10 mouse cellular contexts compared by ENCODE assay signal in genomic region chr2:72478921-72479320, GRCm38 (mm10). TPM values are rescaled to one million over a fixed set of nuclear protein-coding genes. Genes with fewer than 3 reads are reported as not detected.
A peak's percentile ranks its signal among the peaks of the same experiment; 100 is the strongest.
DNase-seq lines count a peak whose midpoint lies in the region; ATAC-seq lines count a peak whose summit lies in the region.
"Had no signal": no experiment of that assay in that cellular context is flagged by ENCODE, and none has a peak within 500 bp of the region (broad histone marks: within the 10 kb centered on the region; RNA-seq: fewer than 3 reads in every experiment).

No protein-coding gene starts in this region.

- no peaks in the 10 kb centered on the region for H3K9me3 ChIP-seq in kidney, embryonic 14.5 days (ENCODE audit: control insufficient read depth, low read length)
- H3K9me3 ChIP-seq in forebrain, embryonic 11.5 days (ENCODE audit: control insufficient read depth, low read length) = no peaks in the 10 kb centered on the region
- H3K9me3 ChIP-seq in limb, embryonic 13.5 days = no peaks in the 10 kb centered on the region
- H3K9me3 ChIP-seq in stomach, embryonic 15.5 days = no peaks in the 10 kb centered on the region
- H3K9me3 ChIP-seq: heart, embryonic 12.5 days had no signal

- 0 out of 2 replicates have a peak overlapping the region, but pooled peaks have one; percentile 77 for H3K4me2 ChIP-seq in kidney, embryonic 14.5 days (replicated peaks; ENCODE audit: low read depth, low read length)
- H3K4me2 ChIP-seq in forebrain, embryonic 11.5 days (ENCODE audit: low read depth, low read length, severe bottlenecking) = peak overlapping the region; percentile 16
- H3K4me2 ChIP-seq in limb, embryonic 13.5 days (replicated peaks) = peak overlapping the region; percentile 82
- peak overlapping the region; percentile 75; the same call in 1 of the 2 replicates for H3K4me2 ChIP-seq in stomach, embryonic 15.5 days

- H3K36me3 ChIP-seq in kidney, embryonic 14.5 days (ENCODE audit: control insufficient read depth, insufficient read depth, low read length) = peaks cover 52% of the 10 kb centered on the region
- H3K36me3 ChIP-seq in forebrain, embryonic 11.5 days (ENCODE audit: control insufficient read depth, insufficient read depth, low read length) = peaks cover 6% of the 10 kb centered on the region
- H3K36me3 ChIP-seq in limb, embryonic 13.5 days = peaks cover 46% of the 10 kb centered on the region
- H3K36me3 ChIP-seq in stomach, embryonic 15.5 days = peaks cover 26% of the 10 kb centered on the region

- no peak for DNase-seq in kidney, postnatal 25 days
- DNase-seq in forebrain, embryonic 11.5 days (ENCODE audit: low spot score) = no peak
- no peak for DNase-seq in gastrocnemius, adult 18-20 months (ENCODE audit: low spot score)
- no peak for DNase-seq in cerebellum, adult 11 months
- DNase-seq: cerebellum, adult 11-12 months had no signal

- peaks cover 23% of the 10 kb centered on the region for H3K4me1 ChIP-seq in kidney, embryonic 14.5 days (ENCODE audit: control insufficient read depth, insufficient read depth, low read length)
- H3K4me1 ChIP-seq in forebrain, embryonic 11.5 days (replicated peaks; ENCODE audit: control insufficient read depth, insufficient read depth, low read length) = peaks cover 10% of the 10 kb centered on the region; the same call in 1 of the 2 replicates
- H3K4me1 ChIP-seq in limb, embryonic 13.5 days = peaks cover 46% of the 10 kb centered on the region
- H3K4me1 ChIP-seq in stomach, embryonic 15.5 days = peaks cover 25% of the 10 kb centered on the region

- H3K27ac ChIP-seq in kidney, embryonic 14.5 days (ENCODE audit: low read depth, low read length) = no peak overlapping the region
- no peak overlapping the region for H3K27ac ChIP-seq in forebrain, embryonic 11.5 days (ENCODE audit: low read depth, low read length)
- H3K27ac ChIP-seq in limb, embryonic 13.5 days = no peak overlapping the region
- no peak overlapping the region for H3K27ac ChIP-seq in stomach, embryonic 15.5 days
- H3K27ac ChIP-seq: macrophage had no signal

- WGBS in kidney, embryonic 14.5 days = 77% methylated on average over 13 of the region's 13 CpGs
- 53% methylated on average over 13 of the region's 13 CpGs for WGBS in forebrain, embryonic 11.5 days
- WGBS in limb, embryonic 13.5 days = 74% methylated on average over 13 of the region's 13 CpGs
- 68% methylated on average over 13 of the region's 13 CpGs for WGBS in stomach, embryonic 15.5 days

- H3K4me3 ChIP-seq in kidney, embryonic 14.5 days (ENCODE audit: low read length) = no peak overlapping the region
- no peak overlapping the region; the same call in 1 of the 2 replicates for H3K4me3 ChIP-seq in forebrain, embryonic 11.5 days (ENCODE audit: low read depth, low read length)
- H3K4me3 ChIP-seq in limb, embryonic 13.5 days = peak overlapping the region; percentile 20; the same call in 1 of the 2 replicates
- H3K4me3 ChIP-seq in stomach, embryonic 15.5 days (replicated peaks) = no peak overlapping the region
- H3K4me3 ChIP-seq: heart, embryonic 12.5 days had no signal

- ATAC-seq in kidney, embryonic 14.5 days (ENCODE audit: low FRiP score, low TSS enrichment) = no peak
- no peak for ATAC-seq in forebrain, embryonic 11.5 days (replicated peaks; ENCODE audit: low FRiP score)
- no peak for ATAC-seq in limb, embryonic 13.5 days (ENCODE audit: low FRiP score, low read depth)
- no peak for ATAC-seq in stomach, embryonic 15.5 days (ENCODE audit: insufficient read depth, low FRiP score, low read depth)

- H3K27me3 ChIP-seq in kidney, embryonic 14.5 days (ENCODE audit: control insufficient read depth, insufficient read depth, low read length) = no peaks in the 10 kb centered on the region
- H3K27me3 ChIP-seq in forebrain, embryonic 11.5 days (ENCODE audit: control insufficient read depth, insufficient read depth, low read length) = no peaks in the 10 kb centered on the region
- no peaks in the 10 kb centered on the region for H3K27me3 ChIP-seq in limb, embryonic 13.5 days
- no peaks in the 10 kb centered on the region for H3K27me3 ChIP-seq in stomach, embryonic 15.5 days (replicated peaks)
- H3K27me3 ChIP-seq: heart, embryonic 12.5 days had no signal

- H3K9ac ChIP-seq in kidney, embryonic 14.5 days (ENCODE audit: low read depth, low read length) = no peak overlapping the region
- peak overlapping the region; percentile 14; the same call in 1 of the 2 replicates for H3K9ac ChIP-seq in forebrain, embryonic 11.5 days (ENCODE audit: low read length)
- peak overlapping the region; percentile 5; the same call in 1 of the 2 replicates for H3K9ac ChIP-seq in limb, embryonic 13.5 days
- H3K9ac ChIP-seq in stomach, embryonic 15.5 days = no peak overlapping the region
- H3K9ac ChIP-seq: heart, embryonic 12.5 days had no signal

RNA-seq across cellular contexts. Expression of gene Cdca7, which starts 3.0 kb away (rescaled TPM):
- polyA plus RNA-seq in kidney, embryonic 14.5 days (2014; fragmentation: Nextera tagmentation; extraction: Ambion mirVana) = 146 and 192 TPM in 2 replicates
- 255 and 266 TPM in 2 replicates for polyA plus RNA-seq in forebrain, embryonic 11.5 days (2014; fragmentation: Nextera tagmentation; extraction: Ambion mirVana)
- polyA plus RNA-seq in limb, embryonic 13.5 days (2015; fragmentation: Nextera tagmentation; extraction: Ambion mirVana) = 173 and 178 TPM in 2 replicates
- 122 and 126 TPM in 2 replicates for polyA plus RNA-seq in stomach, embryonic 15.5 days (2015; fragmentation: Nextera tagmentation; extraction: Ambion mirVana)
- total RNA-seq in gastrocnemius, adult 18-20 months (2021) = under 1 TPM; 0.50 TPM

Comparison
In these comparisons a context has a peak if more than half of its experiments do, and no peak if none do; other contexts are left out.
1. H3K4me2 ChIP-seq: peak in every context shown above with its lines; median percentile 82 in limb, embryonic 13.5 days; 77 in kidney, embryonic 14.5 days; 75 in stomach, embryonic 15.5 days; 16 in forebrain, embryonic 11.5 days.
2. H3K9ac ChIP-seq: peak in forebrain, embryonic 11.5 days (single experiment) and limb, embryonic 13.5 days (single experiment); none in kidney, embryonic 14.5 days (single experiment) and stomach, embryonic 15.5 days (single experiment).